Mouse (Mus musculus) hindbrain, embryonic 16.5 days (tissue): ENCODE results near the gene Tle2. TPM values are rescaled to one million over a fixed set of nuclear protein-coding genes. Genes with fewer than 3 reads are reported as not detected.

Experiments
- ATAC-seq: fragments of 200-750 bp; cut with Nextera tagmentation; 2 replicates; pipeline ENCODE4 v1.8.0; 2017; ENCODE audit warnings: moderate TSS enrichment, moderate library complexity
- H3K27ac ChIP-seq: fragments of 300-500 bp; sonication (generic); 2 replicates; pipeline ENCODE4 v1.5.1; 2014; ENCODE audit warnings: low read depth, mild to moderate bottlenecking, control low read depth, low read length, moderate library complexity
- H3K27me3 ChIP-seq: fragments of 300-500 bp; sonication (generic); replicated peaks from 2 replicates; pipeline ENCODE4 v1.6.1; 2014; ENCODE audit warnings: low read length; ENCODE audit not compliant: control insufficient read depth, insufficient read depth
- H3K36me3 ChIP-seq: fragments of 300-500 bp; sonication (generic); 2 replicates; pipeline ENCODE4 v1.6.1; 2014; ENCODE audit warnings: mild to moderate bottlenecking, low read length, moderate library complexity, mixed read lengths; ENCODE audit not compliant: control insufficient read depth, insufficient read depth
- H3K4me1 ChIP-seq: fragments of 300-500 bp; sonication (generic); 2 replicates; pipeline ENCODE4 v1.6.1; 2014; ENCODE audit warnings: low read depth, low read length; ENCODE audit not compliant: control insufficient read depth, insufficient read depth
- H3K4me2 ChIP-seq: fragments of 300-500 bp; sonication (generic); 2 replicates; pipeline ENCODE4 v1.6.1; 2014; ENCODE audit warnings: mild to moderate bottlenecking, low read length, control low read depth, moderate library complexity
- H3K4me3 ChIP-seq: fragments of 300-500 bp; sonication (generic); 2 replicates; pipeline ENCODE4 v1.5.1; 2014; ENCODE audit warnings: mild to moderate bottlenecking, low read length, control low read depth, moderate library complexity
- H3K9ac ChIP-seq: fragments of 300-500 bp; sonication (generic); 2 replicates; pipeline ENCODE4 v1.6.1; 2014; ENCODE audit warnings: low read depth, mild to moderate bottlenecking, control low read depth, low read length, moderate library complexity
- H3K9me3 ChIP-seq: fragments of 300-500 bp; sonication (generic); 2 replicates; pipeline ENCODE4 v1.6.1; 2014; ENCODE audit warnings: mild to moderate bottlenecking, low read length, moderate library complexity; ENCODE audit not compliant: control insufficient read depth
- WGBS: fragments of 180-500 bp; shearing (Covaris S2); extraction: QIAGEN DNeasy Blood & Tissue Kit; methylation state at CpG from one replicate; pipeline ENCODE4 v1.1.7; 2014; 5-methylcytosine and 5-hydroxymethylcytosine counted together
- polyA plus RNA-seq: library from polyadenylated mRNA; unstranded; fragments of >200 nt; fragmentation: Nextera tagmentation; extraction: Ambion mirVana; gene quantifications from 2 replicates; pipeline ENCODE4 v1.2.1, GENCODE M21; 2015

Gene Tle2
- polyA plus RNA-seq, 1 experiment from 2014 or later, result 40.9 TPM

GRCm38 (mm10) chr10:81541803-81542202 is 32.6 kb upstream of the Tle2 start:
- ATAC-seq, result no peak
- H3K4me2 ChIP-seq, result no peak overlapping the region
- no peaks in the 10 kb centered on the region for H3K36me3 ChIP-seq
- H3K27me3 ChIP-seq, result no peaks in the 10 kb centered on the region
- no peak overlapping the region for H3K27ac ChIP-seq
- WGBS, result 86% methylated on average over 10 of the region's 10 CpGs
- 0 out of 2 replicates have a peak overlapping the region, but pooled peaks have one; percentile 19 for H3K9ac ChIP-seq
- no peak overlapping the region for H3K4me3 ChIP-seq
- H3K4me1 ChIP-seq, result peaks cover 29% of the 10 kb centered on the region
- H3K9me3 ChIP-seq, result no peaks in the 10 kb centered on the region

GRCm38 (mm10) chr10:81542727-81543460 is 31.5 kb upstream of the Tle2 start:
- H3K4me3 ChIP-seq, result peak overlapping the region; percentile 72; the same call in 1 of the 2 replicates

GRCm38 (mm10) chr10:81543633-81544032 is 30.7 kb upstream of the Tle2 start:
- H3K27ac ChIP-seq, result no peak overlapping the region
- ATAC-seq, result no peak

More at GRCm38 (mm10) chr10:81542727-81543460, 31.5 kb upstream of the Tle2 start:
- Histone ChIP-seq H3K9me3 (no peaks in the 10 kb centered on the region), H3K27me3 (no peaks in the 10 kb centered on the region), H3K4me1 (peaks cover 29% of the 10 kb centered on the region), H3K4me2 (peak overlapping the region; percentile 66), H3K27ac (no peak overlapping the region), H3K36me3 (no peaks in the 10 kb centered on the region), H3K9ac (peak overlapping the region; percentile 96)
- ATAC-seq, result no peak
- WGBS, result 82% methylated on average over 7 of the region's 7 CpGs

GRCm38 (mm10) chr10:81544296-81545160 is 29.8 kb upstream of the Tle2 start:
- peak overlapping the region; percentile 96 for H3K9ac ChIP-seq
- peak; percentile 35 for ATAC-seq
- H3K36me3 ChIP-seq, result no peaks in the 10 kb centered on the region
- H3K4me3 ChIP-seq, result peak overlapping the region; percentile 72
- under 1% methylated on average over 85 of the region's 93 CpGs for WGBS
- no peaks in the 10 kb centered on the region for H3K27me3 ChIP-seq
- H3K4me2 ChIP-seq, result peak overlapping the region; percentile 66
- H3K9me3 ChIP-seq, result no peaks in the 10 kb centered on the region
- H3K27ac ChIP-seq, result peak overlapping the region; percentile 88
- peaks cover 29% of the 10 kb centered on the region for H3K4me1 ChIP-seq

More at GRCm38 (mm10) chr10:81543633-81544032, 30.7 kb upstream of the Tle2 start:
- no peaks in the 10 kb centered on the region for H3K27me3 ChIP-seq
- H3K4me2 ChIP-seq, result peak overlapping the region; percentile 66
- H3K9me3 ChIP-seq, result no peaks in the 10 kb centered on the region
- no peaks in the 10 kb centered on the region for H3K36me3 ChIP-seq
- peaks cover 29% of the 10 kb centered on the region for H3K4me1 ChIP-seq
- 70% methylated on average over 1 of the region's 1 CpGs for WGBS
- peak overlapping the region; percentile 96 for H3K9ac ChIP-seq
- peak overlapping the region; percentile 72 for H3K4me3 ChIP-seq

- H3K9ac ChIP-seq, result peak within 1 kb of the TSS; percentile 96
- no peaks in the 10 kb centered on the region for H3K36me3 ChIP-seq
- WGBS, result under 1% methylated on average over 48 of the region's 59 CpGs
- no peaks in the 10 kb centered on the region for H3K9me3 ChIP-seq
- ATAC-seq, result peak; percentile 97
- H3K4me3 ChIP-seq, result peak within 1 kb of the TSS; percentile 72
- H3K27me3 ChIP-seq, result no peaks in the 10 kb centered on the region
- H3K4me1 ChIP-seq, result peaks cover 29% of the 10 kb centered on the region
- peak within 1 kb of the TSS; percentile 92 for H3K27ac ChIP-seq
- H3K4me2 ChIP-seq, result peak within 1 kb of the TSS; percentile 66
Measured at GRCm38 (mm10) chr10:81545161-81545747, 29.1 kb upstream of the Tle2 start, which contains the start of gene Gna11. Gene Gna11 (minus strand): TSS chr10:81545190.

- Histone ChIP-seq H3K4me2 (no peak overlapping the region), H3K4me3 (no peak overlapping the region), H3K27ac (no peak overlapping the region), H3K9ac (no peak overlapping the region), H3K4me1 (peaks cover 26% of the 10 kb centered on the region), H3K9me3 (no peaks in the 10 kb centered on the region), H3K27me3 (no peaks in the 10 kb centered on the region), H3K36me3 (no peaks in the 10 kb centered on the region)
- 82% methylated on average over 5 of the region's 5 CpGs for WGBS
- ATAC-seq, result no peak
Measured at GRCm38 (mm10) chr10:81546332-81546731, 28.0 kb upstream of the Tle2 start.

- Histone ChIP-seq H3K9ac (no peak overlapping the region), H3K4me1 (peaks cover 22% of the 10 kb centered on the region), H3K4me2 (no peak overlapping the region)
Measured at GRCm38 (mm10) chr10:81546788-81547571, 27.4 kb upstream of the Tle2 start.

GRCm38 (mm10) chr10:81548944-81549343 is 25.4 kb upstream of the Tle2 start:
- no peak overlapping the region for H3K4me3 ChIP-seq
- H3K9ac ChIP-seq, result peak overlapping the region; percentile 28; the same call in 1 of the 2 replicates
- no peak overlapping the region for H3K4me2 ChIP-seq
- no peaks in the 10 kb centered on the region for H3K27me3 ChIP-seq
- peaks cover 3% of the 10 kb centered on the region for H3K4me1 ChIP-seq
- H3K27ac ChIP-seq, result no peak overlapping the region
- H3K36me3 ChIP-seq, result no peaks in the 10 kb centered on the region
- 71% methylated on average over 5 of the region's 5 CpGs for WGBS
- peaks cover 2% of the 10 kb centered on the region; the same call in 1 of the 2 replicates for H3K9me3 ChIP-seq
- ATAC-seq, result no peak

More at GRCm38 (mm10) chr10:81546788-81547571, 27.4 kb upstream of the Tle2 start:
- Histone ChIP-seq H3K27ac (no peak overlapping the region), H3K4me3 (no peak overlapping the region), H3K36me3 (no peaks in the 10 kb centered on the region), H3K9me3 (no peaks in the 10 kb centered on the region), H3K27me3 (no peaks in the 10 kb centered on the region)
- no peak for ATAC-seq
- WGBS, result 94% methylated on average over 13 of the region's 13 CpGs
